Mouse (Mus musculus) G1E (cell line): ENCODE data around the gene Ubtd2.

Experiments used
- CTCF ChIP-seq: IDR thresholded peaks from 2 replicates; pipeline ENCODE4 v1.5.1; 2012; ENCODE audit warnings: low read depth, low read length, inconsistent platforms, mixed read lengths
- GATA1 ChIP-seq: IDR thresholded peaks from 2 replicates; pipeline ENCODE4 v1.6.1; 2012; ENCODE audit warnings: borderline replicate concordance, low read length, inconsistent platforms, mixed read lengths
- TAL1 ChIP-seq: conservative IDR thresholded peaks from 2 replicates; pipeline ENCODE4 v1.6.1; 2012; ENCODE audit warnings: low read depth, low read length, inconsistent platforms, mixed read lengths

DNA sequence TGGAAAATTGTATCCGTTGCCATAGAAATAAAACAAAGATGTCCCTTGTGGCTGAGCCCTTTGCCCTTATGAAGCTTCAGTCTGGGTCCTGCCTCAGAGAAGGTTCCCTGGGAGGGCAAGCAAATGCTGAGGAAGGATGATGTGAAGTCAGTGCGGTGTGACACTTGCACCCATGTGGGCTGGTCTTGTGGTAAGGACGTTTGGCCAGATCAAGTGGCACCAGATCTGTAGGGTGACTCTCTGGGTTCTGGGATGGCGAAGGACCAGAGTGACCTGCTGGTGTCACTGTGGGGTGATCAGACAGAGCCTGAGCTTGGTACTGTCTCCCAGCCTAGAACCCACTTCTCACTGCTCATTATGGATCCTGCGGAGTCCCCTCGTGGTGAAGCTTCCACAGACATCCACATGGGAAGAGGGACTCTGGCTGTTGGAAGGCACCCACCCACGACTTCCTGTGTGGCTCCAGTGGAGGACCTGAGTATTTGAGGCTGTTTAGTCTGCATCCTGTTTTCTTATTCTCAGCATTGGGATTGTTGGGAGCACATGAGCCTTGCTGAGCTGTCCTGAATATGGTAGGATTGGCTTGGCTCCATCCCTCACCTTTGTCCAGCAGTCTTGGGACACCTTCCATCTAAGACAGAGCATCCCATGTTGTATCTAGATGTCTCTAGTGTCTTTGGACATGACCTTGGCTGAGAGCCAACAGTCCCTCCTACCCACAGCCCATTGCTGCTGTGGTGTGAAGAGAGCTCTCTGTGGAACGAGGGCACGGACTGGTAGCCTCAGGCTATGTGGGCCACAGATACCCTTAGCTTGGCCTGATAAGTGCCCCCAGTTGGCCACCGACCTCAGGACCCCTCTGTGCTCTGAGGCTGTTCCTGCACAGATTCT is 106.5 kb downstream of the Ubtd2 start:
- TF ChIP-seq CTCF, result no peak
- TF ChIP-seq GATA1, result no peak
- no peak for TF ChIP-seq TAL1
